Mouse (Mus musculus) stomach, postnatal 0 days (tissue): ENCODE results near the gene Ino80e.
"Not testable (repeated sequence)": the region's sequence is repeated elsewhere in the genome, so short reads cannot be mapped to it uniquely, and the experiment has no call there.

Source experiments
- CTCF ChIP-seq: IDR thresholded peaks from 2 replicates; pipeline ENCODE4 v1.5.1; 2016; ENCODE audit warnings: antibody characterized with exemption, low read depth, mild to moderate bottlenecking, moderate library complexity
- EP300 ChIP-seq: optimal IDR thresholded peaks from 2 replicates; pipeline ENCODE3; 2016; ENCODE audit warnings: antibody characterized with exemption

DNA sequence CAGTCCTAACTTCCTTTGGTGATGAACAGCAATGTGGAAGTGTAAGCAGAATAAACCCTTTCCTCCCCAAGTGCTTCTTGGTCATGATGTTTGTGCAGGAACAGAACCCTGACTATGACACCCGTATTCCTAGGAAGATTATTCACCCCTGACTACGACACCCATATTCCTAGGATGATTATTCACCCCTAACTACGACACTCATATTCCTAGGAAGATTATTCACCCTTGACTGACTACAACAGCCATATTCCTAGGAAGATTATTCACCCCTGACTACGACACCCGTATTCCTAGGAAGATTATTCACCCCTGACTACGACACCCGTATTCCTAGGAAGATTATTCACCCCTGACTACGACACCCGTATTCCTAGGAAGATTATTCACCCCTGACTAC is 37.6 kb upstream of the Ino80e start:
- TF ChIP-seq CTCF, EP300: not testable (repeated sequence)
